Mouse (Mus musculus) left cerebral cortex, postnatal 14 days (tissue): ENCODE measurements at regions not wholly inside any gene's neighbourhood (a gene's known extent, or its start where the extent isn't known, plus 50 kb on each side); places are given as distances from the start of the nearest gene placed in this dataset.
"Not testable (repeated sequence)": the region's sequence is repeated elsewhere in the genome, so short reads cannot be mapped to it uniquely, and the experiment has no call there.

ENCODE experiments used
- DNase-seq, 2 experiments: peaks; one replicate each; pipeline ENCODE4 v3.0.0; 2021 to 2022; ENCODE audit warnings: low spot score in 2 of 2, mixed read lengths in 1 of 2
- intact Hi-C: fragments of 180-260 bp; cut with DNase I; formaldehyde crosslinking; loops from one replicate; pipeline ENCODE4 v1.15.1; 2025

GRCm38 (mm10) chr10:6262029-6262428 lies 339.8 kb upstream of the Rgs17 start:
- no peak for DNase-seq
- intact Hi-C loops, result no loop called here

DNA sequence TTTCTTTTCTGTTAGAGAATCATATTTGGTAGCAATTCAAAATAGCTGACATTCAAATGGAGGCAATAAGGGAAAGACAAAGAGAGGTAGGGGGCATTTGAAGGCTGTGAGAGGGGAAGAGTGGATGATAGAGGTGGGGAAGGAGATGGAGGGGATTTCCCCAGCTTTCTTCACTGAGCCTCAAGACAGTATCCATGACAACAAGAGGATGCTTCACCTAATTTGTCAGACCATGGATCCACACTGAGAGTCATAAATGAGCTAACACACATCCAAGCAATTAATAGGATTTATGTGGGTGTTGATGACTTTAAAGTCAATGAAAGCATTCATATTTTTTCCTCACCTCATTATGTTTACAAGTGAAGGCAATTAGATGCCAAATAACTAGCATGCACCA lies 343.5 kb upstream of the Rgs17 start:
- DNase-seq, result no peak
- intact Hi-C loops, result no loop called here

GRCm38 (mm10) chr10:6291388-6291787 lies 369.2 kb upstream of the Rgs17 start:
- no peak for DNase-seq
- intact Hi-C loops, result no loop called here

GRCm38 (mm10) chr10:6296621-6297020 lies 374.4 kb upstream of the Rgs17 start:
- DNase-seq, result peak; percentile 31 to 64
- intact Hi-C loops, result no loop called here

GRCm38 (mm10) chr10:6297796-6298195 lies 375.6 kb upstream of the Rgs17 start:
- no peak for DNase-seq
- intact Hi-C loops, result no loop called here

DNA sequence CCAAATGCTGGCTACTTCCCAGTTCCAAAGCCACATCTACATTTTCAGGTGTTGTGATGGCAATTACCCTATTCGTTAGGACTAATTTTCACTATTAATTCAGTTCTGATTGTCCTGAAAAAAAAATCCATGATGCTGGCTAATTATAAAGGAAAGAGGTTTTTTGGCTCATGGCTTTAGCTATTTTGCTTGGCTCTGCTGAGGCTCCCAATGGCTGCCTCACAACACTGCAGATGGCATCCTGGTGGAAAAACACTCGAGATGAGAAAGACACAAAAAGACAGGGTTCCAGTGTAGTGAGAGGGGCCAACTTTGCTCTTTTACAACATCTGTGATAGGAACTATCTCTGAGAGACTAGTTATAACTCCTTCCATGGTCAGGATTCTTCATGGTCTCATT lies 376.5 kb upstream of the Rgs17 start:
- intact Hi-C loops, result no loop called here
- DNase-seq, result no peak

DNA sequence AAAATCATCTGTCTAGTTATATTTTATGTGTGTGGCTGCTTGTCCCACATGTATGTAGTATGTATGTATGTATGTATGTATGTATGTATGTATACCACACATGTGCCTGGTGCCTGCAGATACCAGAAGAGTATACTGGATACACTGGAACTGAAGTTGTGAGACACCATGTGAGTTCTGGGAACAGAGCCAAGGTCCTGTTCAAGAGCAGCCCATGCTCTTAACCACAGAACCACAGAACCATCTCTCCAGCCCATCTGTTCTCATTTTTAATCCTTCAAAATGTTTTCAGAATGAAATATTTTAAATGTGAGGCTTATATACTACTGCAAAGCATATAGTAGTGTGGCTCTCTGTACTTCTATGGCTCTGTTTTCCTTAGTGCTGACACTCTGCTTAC lies 379.3 kb upstream of the Rgs17 start:
- intact Hi-C loops, result no loop called here
- peak; percentile 3 to 13 for DNase-seq

- no peak for DNase-seq
- intact Hi-C loops, result no loop called here
Observed at GRCm38 (mm10) chr10:6309351-6309750, 387.2 kb upstream of the Rgs17 start.

- intact Hi-C loops, result no loop called here
Observed at GRCm38 (mm10) chr10:6341572-6341971, 416.7 kb upstream of the Oprm1 start.

GRCm38 (mm10) chr10:6349216-6349615 lies 409.1 kb upstream of the Oprm1 start:
- DNase-seq, intact Hi-C loops: not testable (repeated sequence)

More at GRCm38 (mm10) chr10:6341572-6341971, 416.7 kb upstream of the Oprm1 start:
- DNase-seq, result no peak

GRCm38 (mm10) chr10:6366182-6366581 lies 392.1 kb upstream of the Oprm1 start:
- intact Hi-C loops, result no loop called here
- no peak for DNase-seq

- no peak for DNase-seq
- intact Hi-C loops, result no loop called here
Observed at GRCm38 (mm10) chr10:6371666-6372065, 386.6 kb upstream of the Oprm1 start.

DNA sequence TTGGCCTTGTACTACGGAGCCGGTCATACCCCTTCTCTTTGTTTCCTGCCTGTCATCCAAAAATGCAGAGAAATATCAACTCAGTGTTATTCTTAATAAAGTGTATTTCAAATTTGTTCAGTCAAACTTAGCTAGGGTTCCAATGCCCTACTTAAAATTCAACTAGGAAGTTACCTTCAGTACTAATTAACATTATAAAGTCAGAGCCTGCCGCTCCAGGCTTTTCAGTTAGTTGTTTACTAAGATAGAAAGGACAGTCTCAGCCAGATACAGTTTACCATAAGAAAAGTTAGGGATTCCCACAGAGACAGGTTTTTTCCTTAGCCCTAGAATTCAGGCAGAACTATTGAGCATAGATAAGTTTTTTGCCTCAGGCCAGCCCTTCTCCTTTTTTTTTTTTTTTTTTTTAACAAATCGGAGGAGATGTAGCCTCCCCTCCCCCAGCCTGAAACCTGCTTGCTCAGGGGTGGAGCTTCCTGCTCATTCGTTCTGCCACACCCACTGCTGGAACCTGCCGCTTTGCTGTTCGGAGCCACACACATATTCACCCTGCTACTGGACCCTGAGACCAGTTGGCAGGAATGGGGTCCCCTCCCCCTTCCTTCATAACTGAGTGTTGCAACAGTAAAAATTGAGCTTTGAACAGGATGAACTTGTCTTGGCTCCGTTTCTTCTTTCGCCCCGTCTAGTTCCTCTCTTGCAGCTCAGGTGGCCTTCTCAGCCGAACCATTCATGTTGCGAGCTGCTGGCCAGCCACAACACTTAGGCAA lies 340.8 kb upstream of the Oprm1 start:
- DNase-seq, intact Hi-C loops: not testable (repeated sequence)

DNA sequence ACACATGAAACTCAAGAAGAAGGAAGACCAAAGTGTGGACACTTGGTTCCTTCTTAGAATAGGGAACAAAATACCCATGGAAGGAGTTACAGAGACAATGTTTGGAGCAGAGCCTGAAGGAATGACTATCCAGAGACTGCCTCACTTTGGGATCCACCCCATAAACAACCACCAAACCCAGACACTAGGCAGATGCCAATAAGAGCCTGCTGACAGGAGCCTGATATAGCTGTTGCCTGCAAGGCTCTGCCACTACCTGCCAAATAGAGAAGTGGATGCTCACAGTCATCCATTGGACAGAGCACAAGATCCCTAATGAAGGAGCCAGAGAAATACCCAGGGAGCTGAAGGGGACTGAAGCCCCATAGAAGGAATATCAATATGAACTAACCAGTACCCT lies 340.1 kb upstream of the Oprm1 start:
- intact Hi-C loops, DNase-seq: not testable (repeated sequence)

DNA sequence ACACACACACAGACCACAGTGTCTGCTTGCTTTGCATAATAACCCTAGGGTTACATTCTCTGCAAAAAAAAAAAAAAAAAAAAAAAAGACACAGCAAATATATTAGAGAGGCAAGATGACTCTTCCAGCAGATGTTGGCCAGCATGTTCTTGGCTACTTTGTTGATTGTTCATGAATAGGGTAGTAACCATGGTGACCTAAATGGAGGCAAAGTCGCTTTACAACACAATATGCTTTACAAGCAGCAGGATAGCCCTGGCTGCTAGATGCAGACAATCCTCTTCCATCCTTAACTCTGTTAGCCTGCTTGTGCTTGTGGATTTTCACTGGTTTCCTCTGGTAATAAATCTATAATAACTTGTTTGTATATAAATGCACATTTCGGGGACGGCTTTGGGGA lies 292.5 kb upstream of the Oprm1 start:
- DNase-seq, result no peak
- intact Hi-C loops, result no loop called here

GRCm38 (mm10) chr10:6480350-6480749 lies 278.0 kb upstream of the Oprm1 start:
- no peak for DNase-seq

DNA sequence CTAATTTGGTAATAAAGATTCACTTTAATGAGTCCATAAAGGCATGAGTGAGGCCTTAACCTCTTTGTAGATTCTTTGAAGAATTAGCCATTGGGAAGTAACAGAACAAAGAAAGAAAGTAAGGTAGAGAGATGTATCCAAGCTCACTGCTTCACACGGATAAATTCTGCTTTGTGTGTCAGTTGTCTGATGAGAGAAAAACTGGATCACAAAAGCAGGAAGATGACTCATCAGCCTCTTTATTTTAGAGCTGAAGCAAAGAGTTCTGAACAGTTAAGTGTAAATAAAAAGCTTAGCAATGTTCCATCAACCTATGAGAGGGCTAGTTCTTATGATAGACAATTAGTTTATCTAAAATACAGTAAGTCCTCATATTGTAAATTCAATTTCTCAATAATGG lies 269.7 kb upstream of the Oprm1 start:
- DNase-seq, result no peak

More at GRCm38 (mm10) chr10:6480350-6480749, 278.0 kb upstream of the Oprm1 start:
- intact Hi-C loops, result no loop called here

DNA sequence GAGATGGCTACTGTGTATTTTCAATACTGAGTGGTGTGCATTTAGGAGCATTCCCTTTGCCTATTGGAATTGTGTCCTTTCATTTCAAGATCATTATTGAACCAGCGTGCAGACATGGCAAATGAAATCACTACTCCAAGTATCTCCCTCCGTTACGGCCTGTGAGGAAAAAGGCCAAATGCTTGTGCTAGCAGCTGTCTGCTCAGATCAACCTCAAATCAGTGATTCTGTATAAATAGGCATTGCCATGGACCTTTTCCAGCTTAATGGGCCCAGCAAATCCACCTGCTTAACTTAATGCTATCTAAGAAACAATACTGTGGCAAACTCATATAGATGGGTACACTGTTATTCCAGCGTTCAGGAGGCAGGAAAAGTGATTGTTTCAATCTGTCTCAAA lies 265.6 kb upstream of the Oprm1 start:
- intact Hi-C loops, result no loop called here

More for the DNA sequence above, 269.7 kb upstream of the Oprm1 start:
- intact Hi-C loops, result no loop called here

GRCm38 (mm10) chr10:6495081-6495480 lies 263.2 kb upstream of the Oprm1 start:
- no peak for DNase-seq
- intact Hi-C loops, result no loop called here

More for the DNA sequence above, 265.6 kb upstream of the Oprm1 start:
- no peak for DNase-seq

- intact Hi-C loops, result no loop called here
- DNase-seq, result no peak
Observed at GRCm38 (mm10) chr10:6514269-6514668, 244.0 kb upstream of the Oprm1 start.

- intact Hi-C loops, result no loop called here
- no peak for DNase-seq
Observed at GRCm38 (mm10) chr10:6562516-6562915, 195.8 kb upstream of the Oprm1 start.
